Mouse (Mus musculus) adrenal gland, postnatal 4 days (tissue): ENCODE data around the gene Prdm16. TPM values are rescaled to one million over a fixed set of nuclear protein-coding genes. Genes with fewer than 3 reads are reported as not detected.

Experiments
- DNase-seq, 2 experiments: peaks; one replicate each; pipeline ENCODE4 v3.0.0; 2021 to 2022; ENCODE audit warnings: low spot score in 2 of 2, mixed read lengths in 2 of 2
- total RNA-seq, 2 experiments: library from RNA; stranded (reverse); gene quantifications; 2 replicates each; pipeline ENCODE4 v1.2.3; 2021

Prdm16 gene
- total RNA-seq, 2 experiments from 2014 or later = 10.3 to 17.3 TPM

- no peak for DNase-seq
These were observed 4.0 kb upstream of the Prdm16 start for GRCm38 (mm10) chr4:154640443-154641295.

- no peak for DNase-seq
These were observed 3.1 kb upstream of the Prdm16 start for GRCm38 (mm10) chr4:154639591-154640442.

GRCm38 (mm10) chr4:154639126-154639525, 2.5 kb upstream of the Prdm16 start:
- no peak for DNase-seq

- no peak for DNase-seq
These were observed 1.7 kb upstream of the Prdm16 start for GRCm38 (mm10) chr4:154638320-154638886.

GRCm38 (mm10) chr4:154637468-154638319, 1.0 kb upstream of the Prdm16 start:
- DNase-seq = no peak

- DNase-seq = no peak
These were observed 630 bp downstream of the Prdm16 start for GRCm38 (mm10) chr4:154636053-154636433.

GRCm38 (mm10) chr4:154635241-154636052, 1.2 kb downstream of the Prdm16 start:
- no peak for DNase-seq

GRCm38 (mm10) chr4:154634470-154635240, 2.0 kb downstream of the Prdm16 start:
- no peak for DNase-seq

- no peak for DNase-seq
These were observed 2.7 kb downstream of the Prdm16 start for GRCm38 (mm10) chr4:154634001-154634400.

- DNase-seq = no peak
These were observed 3.6 kb downstream of the Prdm16 start for GRCm38 (mm10) chr4:154632800-154633764.

GRCm38 (mm10) chr4:154630763-154631162, 5.9 kb downstream of the Prdm16 start:
- DNase-seq = no peak

- DNase-seq = no peak
These were observed 9.1 kb downstream of the Prdm16 start for GRCm38 (mm10) chr4:154627419-154628142.

- no peak for DNase-seq
These were observed 10.4 kb downstream of the Prdm16 start for GRCm38 (mm10) chr4:154626282-154626681.

GRCm38 (mm10) chr4:154625710-154626109, 11.0 kb downstream of the Prdm16 start:
- no peak for DNase-seq

GRCm38 (mm10) chr4:154623241-154623640, 13.4 kb downstream of the Prdm16 start:
- no peak for DNase-seq

- no peak for DNase-seq
These were observed 14.2 kb downstream of the Prdm16 start for GRCm38 (mm10) chr4:154622521-154622920.

GRCm38 (mm10) chr4:154611167-154611566, 25.5 kb downstream of the Prdm16 start:
- no peak for DNase-seq
